Comparison of ENCODE assay signal across 9 mouse cellular contexts in genomic region chr12:105073708-105074107, GRCm38 (mm10). TPM values are rescaled to one million over a fixed set of nuclear protein-coding genes. Genes with fewer than 3 reads are reported as not detected.
DNase-seq lines count a peak whose midpoint lies in the region; ATAC-seq lines count a peak whose summit lies in the region.
"Had no signal": no experiment of that assay in that cellular context is flagged by ENCODE, and none has a peak within 500 bp of the region (broad histone marks: within the 10 kb centered on the region; RNA-seq: fewer than 3 reads in every experiment).

No protein-coding gene starts in this region.

- H3K9me3 ChIP-seq in intestine, embryonic 14.5 days (ENCODE audit: control insufficient read depth, low read length), result no peaks in the 10 kb centered on the region
- no peaks in the 10 kb centered on the region for H3K9me3 ChIP-seq in intestine, embryonic 15.5 days
- no peaks in the 10 kb centered on the region for H3K9me3 ChIP-seq in liver, embryonic 13.5 days (replicated peaks)
- H3K9me3 ChIP-seq: limb, embryonic 13.5 days had no signal

- DNase-seq in intestine, embryonic 14.5 days (ENCODE audit: low spot score), result peak; percentile 56
- DNase-seq in MN1 (ENCODE audit: low spot score), result peak; percentile 31
- DNase-seq in cerebellum, adult 9-10 months, result peak; percentile 63
- peak; percentile 42 for DNase-seq in induced T-regulatory cell, adult 2 months (ENCODE audit: low read depth)
- DNase-seq in liver, embryonic 13.5 days, result peak; percentile 18
- DNase-seq in retina, postnatal 1 day, result peak; percentile 67
- no peak for DNase-seq in Muller cell, postnatal 12 days (ENCODE audit: inconsistent ontology term)

- H3K4me2 ChIP-seq in intestine, embryonic 14.5 days (ENCODE audit: low read length), result no peak overlapping the region
- no peak overlapping the region for H3K4me2 ChIP-seq in intestine, embryonic 15.5 days (replicated peaks)
- H3K4me2 ChIP-seq in liver, embryonic 13.5 days, result no peak overlapping the region
- H3K4me2 ChIP-seq: limb, embryonic 13.5 days had no signal

- no peaks in the 10 kb centered on the region for H3K36me3 ChIP-seq in intestine, embryonic 14.5 days (ENCODE audit: control insufficient read depth, insufficient read depth, low read length)
- H3K36me3 ChIP-seq in intestine, embryonic 15.5 days, result no peaks in the 10 kb centered on the region
- no peaks in the 10 kb centered on the region for H3K36me3 ChIP-seq in liver, embryonic 13.5 days
- H3K36me3 ChIP-seq: limb, embryonic 13.5 days had no signal

- H3K4me1 ChIP-seq in intestine, embryonic 14.5 days (replicated peaks; ENCODE audit: control insufficient read depth, insufficient read depth, low read length), result no peaks in the 10 kb centered on the region
- no peaks in the 10 kb centered on the region for H3K4me1 ChIP-seq in intestine, embryonic 15.5 days (replicated peaks)
- H3K4me1 ChIP-seq in liver, embryonic 13.5 days (replicated peaks), result no peaks in the 10 kb centered on the region; the same call in 1 of the 2 replicates

- H3K27ac ChIP-seq in intestine, embryonic 14.5 days (ENCODE audit: low read depth), result no peak overlapping the region
- H3K27ac ChIP-seq in intestine, embryonic 15.5 days, result no peak overlapping the region
- no peak overlapping the region for H3K27ac ChIP-seq in liver, embryonic 13.5 days
- H3K27ac ChIP-seq: limb, embryonic 13.5 days had no signal

- 0 out of 2 replicates have a peak, but pooled peaks cover 3% of the 10 kb centered on the region for H3K27me3 ChIP-seq in intestine, embryonic 14.5 days (replicated peaks; ENCODE audit: control insufficient read depth, insufficient read depth, low read length)
- no peaks in the 10 kb centered on the region for H3K27me3 ChIP-seq in intestine, embryonic 15.5 days (replicated peaks)
- H3K27me3 ChIP-seq in liver, embryonic 13.5 days, result no peaks in the 10 kb centered on the region
- H3K27me3 ChIP-seq: limb, embryonic 13.5 days had no signal

- H3K4me3 ChIP-seq in intestine, embryonic 14.5 days (ENCODE audit: low read depth, low read length), result no peak overlapping the region
- no peak overlapping the region for H3K4me3 ChIP-seq in intestine, embryonic 15.5 days (replicated peaks)
- no peak overlapping the region for H3K4me3 ChIP-seq in liver, embryonic 13.5 days (replicated peaks)
- H3K4me3 ChIP-seq: limb, embryonic 13.5 days had no signal

- no peak overlapping the region for H3K9ac ChIP-seq in intestine, embryonic 14.5 days (ENCODE audit: low read length)
- no peak overlapping the region for H3K9ac ChIP-seq in intestine, embryonic 15.5 days
- no peak overlapping the region for H3K9ac ChIP-seq in liver, embryonic 13.5 days
- H3K9ac ChIP-seq: limb, embryonic 13.5 days had no signal

- ATAC-seq in intestine, embryonic 14.5 days (replicated peaks; ENCODE audit: low FRiP score, low TSS enrichment, low read depth), result no peak
- ATAC-seq in intestine, embryonic 15.5 days, result no peak
- ATAC-seq in liver, embryonic 13.5 days (ENCODE audit: low read depth), result peak; percentile 45

- 22% methylated on average over 9 of the region's 9 CpGs for WGBS in intestine, embryonic 14.5 days
- 33% methylated on average over 9 of the region's 9 CpGs for WGBS in intestine, embryonic 15.5 days
- 32% methylated on average over 9 of the region's 9 CpGs for WGBS in liver, embryonic 13.5 days (ENCODE audit: insufficient replicate concordance)

RNA-seq across cellular contexts. Expression of gene Glrx5, which starts 41.2 kb away (rescaled TPM):
- polyA plus RNA-seq in intestine, embryonic 14.5 days (2014; fragmentation: Nextera tagmentation; extraction: Ambion mirVana), result 190 and 193 TPM in 2 replicates
- polyA plus RNA-seq in intestine, embryonic 15.5 days (2015; fragmentation: Nextera tagmentation; extraction: Ambion mirVana), result 184 and 190 TPM in 2 replicates
- polyA plus RNA-seq in liver, embryonic 13.5 days (2015; fragmentation: Nextera tagmentation; extraction: Ambion mirVana), result 591 and 653 TPM in 2 replicates
